8 mouse cellular contexts compared by ENCODE assay signal in genomic region chr19:42779531-42780155, GRCm38 (mm10). TPM values are rescaled to one million over a fixed set of nuclear protein-coding genes. Genes with fewer than 3 reads are reported as not detected.
A peak's percentile ranks its signal among the peaks of the same experiment; 100 is the strongest.
DNase-seq lines count a peak whose midpoint lies in the region; ATAC-seq lines count a peak whose summit lies in the region.

Gene Hps1 (minus strand): TSS chr19:42779978.

- H3K36me3 ChIP-seq in megakaryocyte, embryonic 14.5 days (replicated peaks; ENCODE audit: low read length), result peaks cover 35% of the 10 kb centered on the region

- H3K4me3 ChIP-seq in megakaryocyte, embryonic 14.5 days (replicated peaks), result peak within 1 kb of the TSS; percentile 96

- no peaks in the 10 kb centered on the region for H3K27me3 ChIP-seq in megakaryocyte, embryonic 14.5 days (replicated peaks)

- no peaks in the 10 kb centered on the region for H3K9me3 ChIP-seq in megakaryocyte, embryonic 14.5 days

- peak; percentile 95 for DNase-seq in ZHBTc4 (ENCODE audit: low read depth, low spot score)
- DNase-seq in gastrocnemius, adult 8-10 months (ENCODE audit: low spot score in 2 of 2), result peak; percentile 75
- peak; percentile 73 for DNase-seq in hindlimb bud, embryonic 11.5 days (ENCODE audit: extremely low spot score, low read depth, low spot score)
- DNase-seq in left cerebral cortex, adult 8-10 months (ENCODE audit: low spot score in 2 of 2), result peak; percentile 88 to 91
- peak; percentile 93 to 95 for DNase-seq in right cerebral cortex, postnatal 10 days (ENCODE audit: low spot score in 2 of 2)
- peak; percentile 77 for DNase-seq in urinary bladder, postnatal 25 days (ENCODE audit: low spot score)

- ATAC-seq in common myeloid progenitor, adult 5-6 weeks (replicated peaks; ENCODE audit: low read depth, poor library complexity, severe bottlenecking), result peak; percentile 92

- peaks cover 31% of the 10 kb centered on the region for H3K4me1 ChIP-seq in megakaryocyte, embryonic 14.5 days

RNA-seq across cellular contexts. Expression of gene Hps1, which starts in this region (rescaled TPM):
- total RNA-seq in common myeloid progenitor, adult 5-6 weeks (2017), result 38.6 and 40.6 TPM in 2 replicates
- 1 to 10 TPM in 1 of 4 experiments, under 1 TPM in 3; 0.46 to 1.0 (median 0.86) TPM for total RNA-seq in gastrocnemius, adult 8-10 months (2022)
- 10 to 100 TPM in 3 of 4 experiments, 1 to 10 TPM in 1; 7.9 to 16.7 (median 11.3) TPM for total RNA-seq in left cerebral cortex, adult 8-10 months (2022)
- polyA plus RNA-seq in megakaryocyte, embryonic 14.5 days (2012; ENCODE audit: insufficient read depth, low replicate concordance), result 95.9 and 170 TPM in 2 replicates

Comparison
In these comparisons a context has a peak if more than half of its experiments do, and no peak if none do; other contexts are left out.
1. Peak in every context shown above with its lines: DNase-seq, ATAC-seq and H3K4me3 ChIP-seq.
2. RNA of gene Hps1 (total RNA-seq): 38.6 to 40.6 TPM in common myeloid progenitor, adult 5-6 weeks and 7.9 to 16.7 TPM in left cerebral cortex, adult 8-10 months; 0.46 to 1.0 TPM in gastrocnemius, adult 8-10 months; every median in the first group is over 4 times any median in the second.